Mouse (Mus musculus) brain, adult 2 months (tissue): Measurements from ENCODE around the gene Btbd6.

Experiments used
- DNase-seq: peaks from one replicate; pipeline ENCODE4 v3.0.0; 2011; ENCODE audit warnings: low read depth, low spot score

Btbd6 gene

DNA sequence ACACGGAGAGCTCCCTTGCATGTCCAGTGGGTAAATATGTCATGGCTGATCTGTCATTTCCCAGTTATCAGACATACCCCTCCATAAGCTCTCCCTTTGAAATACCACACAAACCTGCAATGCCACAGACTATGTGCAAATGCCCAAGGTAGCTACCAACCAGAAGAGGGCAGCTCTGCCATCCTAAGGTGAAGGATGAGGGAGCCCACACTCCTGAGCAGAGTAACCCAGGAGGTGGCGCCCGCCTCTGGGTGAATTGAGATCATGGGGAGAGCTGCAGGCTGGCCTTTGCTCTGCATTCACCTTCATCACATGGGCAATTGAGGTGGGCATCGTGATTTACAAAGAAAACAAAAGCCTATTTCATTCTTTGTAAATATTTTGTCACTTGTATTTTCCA is 28.7 kb downstream of the Btbd6 start:
- DNase-seq, result peak; percentile 86

DNA sequence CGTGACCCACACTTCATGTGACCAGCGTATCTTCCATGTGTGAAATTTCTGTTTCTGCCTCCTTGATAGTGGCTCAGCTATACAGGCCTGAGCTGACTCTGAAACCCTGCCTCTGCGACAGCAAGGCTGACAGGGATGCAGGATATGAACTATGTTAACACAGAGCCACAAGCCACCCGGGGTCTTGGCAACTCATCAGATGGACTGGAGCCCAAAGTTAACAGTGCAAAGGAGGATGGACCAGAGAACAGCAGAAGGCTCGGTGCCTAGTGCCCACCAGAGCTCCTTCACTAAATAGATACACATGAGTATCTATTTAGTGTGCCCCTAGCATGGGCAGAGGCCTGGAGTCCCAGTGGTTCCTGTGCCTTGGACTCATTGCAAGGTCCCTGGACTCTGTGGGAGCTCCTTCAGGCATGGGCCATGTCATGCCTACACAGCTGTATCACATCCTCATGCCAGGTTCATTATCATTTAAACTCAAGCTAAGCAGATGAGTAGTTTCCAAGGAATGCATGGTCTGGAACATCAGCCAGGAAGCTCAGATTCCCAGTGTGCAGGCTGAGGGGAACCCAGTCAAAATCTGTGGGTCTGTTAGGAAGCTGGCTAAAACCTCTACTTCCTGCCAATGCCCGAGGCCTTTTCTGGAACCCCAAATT is 35.5 kb downstream of the Btbd6 start:
- no peak for DNase-seq

GRCm38 (mm10) chr12:113012443-113012842 is 36.2 kb downstream of the Btbd6 start:
- no peak for DNase-seq

DNA sequence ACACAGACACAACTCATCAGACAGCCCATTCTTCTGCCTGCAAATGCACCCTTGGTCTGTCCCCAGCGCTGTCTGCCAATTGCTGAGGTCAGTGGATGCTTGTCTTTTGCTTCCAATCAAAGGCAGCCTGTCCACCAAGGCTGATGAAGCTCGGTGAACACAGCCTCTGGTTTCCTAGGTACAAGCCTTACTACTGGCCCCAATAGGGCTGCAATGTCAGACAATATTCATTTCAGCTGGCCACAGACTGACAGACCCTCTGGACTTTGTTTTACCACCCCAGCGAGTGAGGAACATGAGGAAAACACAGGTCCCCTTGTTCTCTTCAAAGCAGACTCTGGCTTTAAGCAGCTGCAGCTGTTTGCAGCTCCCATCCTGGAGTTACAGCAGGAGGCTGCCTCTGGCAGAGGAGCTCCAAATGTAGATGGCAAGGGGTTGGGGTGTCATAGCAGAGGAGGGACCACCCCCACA is 36.8 kb downstream of the Btbd6 start:
- peak; percentile 97 for DNase-seq

DNA sequence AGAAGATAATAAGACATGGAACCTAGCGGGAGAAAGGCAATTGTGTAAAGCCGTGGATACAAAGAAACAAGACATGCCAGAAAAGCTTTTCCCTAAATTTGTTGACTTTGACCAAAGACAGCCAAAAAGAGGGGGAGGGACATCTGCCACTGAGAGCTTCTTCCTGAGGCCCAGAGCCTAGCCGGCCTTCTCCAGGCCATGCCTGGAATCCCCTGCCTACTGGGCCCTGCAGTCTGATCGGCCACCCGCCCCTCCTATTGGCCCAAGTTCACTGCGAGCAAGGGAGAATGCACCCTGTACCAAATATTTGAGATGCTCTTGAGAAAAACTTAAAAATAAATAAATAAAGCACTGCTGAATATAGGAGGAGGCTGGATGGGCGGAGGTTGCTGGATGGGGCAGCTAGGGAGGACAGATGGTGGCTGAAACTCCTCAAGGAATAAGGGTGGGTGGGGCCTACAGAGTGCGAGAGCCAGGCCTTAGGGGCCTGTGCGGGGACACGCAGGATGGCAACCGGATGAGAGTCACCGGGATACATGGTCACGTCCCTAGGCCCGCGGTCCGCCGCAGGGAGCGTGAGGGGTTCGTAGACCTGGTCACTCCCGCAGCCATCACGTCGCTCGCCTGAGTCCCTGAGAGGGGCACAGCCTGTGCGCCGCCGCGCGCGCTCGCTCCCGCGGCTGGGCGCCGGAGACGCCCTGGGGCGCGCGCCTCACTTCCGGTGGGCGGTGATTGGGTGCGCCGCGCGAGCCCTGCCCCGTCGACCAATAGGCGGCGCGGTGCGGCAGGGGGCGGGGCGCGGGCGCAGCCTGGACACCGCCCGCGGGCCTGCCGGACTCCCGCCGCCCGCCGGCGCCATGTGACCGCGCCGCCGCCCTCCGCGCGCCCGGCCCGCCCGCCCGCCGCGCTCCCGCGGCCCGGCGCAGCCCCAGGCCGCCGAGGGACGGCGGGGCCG is 37.6 kb downstream of the Btbd6 start, which contains the start of gene Pacs2:
TSS of gene Pacs2 (plus strand) at position 905 of the 955 bp plus-strand sequence.
- peak; percentile 97 for DNase-seq

- DNase-seq, result peak; percentile 58
Observed at GRCm38 (mm10) chr12:113014561-113015556, 38.6 kb downstream of the Btbd6 start.

DNA sequence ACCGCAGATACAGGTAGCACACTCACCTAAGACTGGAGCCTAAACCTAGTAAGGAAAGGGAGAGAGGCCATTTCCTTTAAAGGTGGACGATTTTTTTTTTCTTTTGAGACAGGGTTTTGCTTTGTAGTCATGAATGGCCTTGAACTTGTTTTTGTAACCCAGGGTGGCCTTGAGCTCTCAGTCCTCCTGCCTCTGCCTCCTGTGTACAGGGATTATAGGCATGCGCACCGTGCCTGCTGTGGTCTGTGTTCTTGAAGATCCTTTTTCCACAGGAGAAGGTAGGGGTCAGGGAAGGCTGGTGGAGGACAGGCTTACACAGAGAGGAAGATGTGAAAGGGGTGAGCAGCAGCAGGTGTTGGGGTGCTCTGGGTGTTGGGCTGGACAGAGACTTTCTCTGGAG is 39.7 kb downstream of the Btbd6 start:
- DNase-seq, result no peak

- peak; percentile 89 for DNase-seq
Observed at GRCm38 (mm10) chr12:113016976-113017375, 40.7 kb downstream of the Btbd6 start.

DNA sequence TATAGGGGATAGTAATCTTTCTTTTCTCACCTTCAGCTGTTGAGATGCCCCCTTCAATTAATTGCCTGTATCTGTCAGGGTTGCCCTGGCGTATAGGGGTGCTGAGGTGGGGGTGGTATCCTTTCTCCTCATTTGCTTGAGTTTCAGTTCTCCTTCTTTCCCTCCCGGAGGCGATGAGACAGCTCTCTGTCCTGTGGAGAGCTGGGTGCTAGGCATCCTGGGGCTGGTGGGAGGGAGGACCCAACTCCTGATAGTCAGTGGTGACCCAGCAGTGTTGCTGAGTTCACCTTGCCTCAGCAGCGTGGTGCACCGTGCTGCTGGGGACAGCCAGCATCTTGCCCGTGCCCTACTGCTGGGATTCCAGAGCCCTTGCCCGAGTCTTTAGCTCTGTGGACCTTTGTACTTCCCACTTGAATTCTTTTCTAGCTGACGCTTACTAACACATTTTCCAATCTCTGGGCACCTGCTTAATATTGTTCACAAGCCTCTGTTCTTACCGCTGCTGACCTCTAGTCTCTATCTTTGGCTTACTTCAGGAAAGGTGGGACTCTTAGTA is 41.2 kb downstream of the Btbd6 start:
- DNase-seq, result no peak

- DNase-seq, result no peak
Observed at GRCm38 (mm10) chr12:113018763-113019162, 42.5 kb downstream of the Btbd6 start.

GRCm38 (mm10) chr12:113021488-113021887 is 45.2 kb downstream of the Btbd6 start:
- no peak for DNase-seq

DNA sequence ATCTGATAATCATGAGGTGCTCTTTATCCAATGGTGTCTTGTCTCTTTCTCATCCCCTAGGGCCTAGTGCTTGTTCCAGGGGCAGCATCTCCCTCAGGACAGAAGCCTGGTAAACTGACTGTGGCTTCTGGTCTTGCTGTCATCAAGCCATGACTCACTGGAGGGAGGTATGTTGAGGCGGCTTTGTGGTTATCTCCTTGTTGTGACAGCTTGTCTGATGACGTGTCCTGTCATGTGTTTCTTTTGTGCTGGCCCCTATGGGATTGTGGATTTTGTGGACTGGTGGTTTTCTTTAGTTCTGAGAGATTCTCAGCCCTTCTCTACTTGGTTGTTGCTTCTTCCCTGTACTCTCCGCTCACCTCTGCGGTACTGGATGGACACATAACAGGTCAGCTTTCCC is 46.8 kb downstream of the Btbd6 start:
- no peak for DNase-seq

DNA sequence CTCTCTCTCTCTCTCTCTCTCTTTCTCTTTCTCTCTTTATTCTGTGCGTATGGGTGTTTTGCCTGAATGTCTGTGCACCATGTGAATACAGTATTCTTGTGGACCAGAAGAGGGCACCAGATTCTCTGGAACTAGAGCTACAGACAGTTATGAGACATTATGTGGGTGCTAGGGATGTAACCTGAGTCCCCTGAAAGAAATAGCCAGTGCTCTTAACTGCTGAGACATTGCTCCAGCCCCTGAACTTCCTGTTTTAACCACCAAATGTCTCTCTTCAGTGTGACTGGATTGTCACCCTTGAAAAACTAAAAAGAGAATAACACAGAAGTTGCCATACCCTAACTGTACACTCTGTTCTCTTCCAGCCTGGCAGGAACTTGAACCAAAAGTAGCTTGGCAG is 50.3 kb downstream of the Btbd6 start:
- DNase-seq, result no peak

GRCm38 (mm10) chr12:113027495-113027894 is 51.2 kb downstream of the Btbd6 start:
- DNase-seq, result no peak

- DNase-seq, result peak; percentile 70
Observed at GRCm38 (mm10) chr12:113028067-113028466, 51.8 kb downstream of the Btbd6 start.
